In the genomic region with DNA sequence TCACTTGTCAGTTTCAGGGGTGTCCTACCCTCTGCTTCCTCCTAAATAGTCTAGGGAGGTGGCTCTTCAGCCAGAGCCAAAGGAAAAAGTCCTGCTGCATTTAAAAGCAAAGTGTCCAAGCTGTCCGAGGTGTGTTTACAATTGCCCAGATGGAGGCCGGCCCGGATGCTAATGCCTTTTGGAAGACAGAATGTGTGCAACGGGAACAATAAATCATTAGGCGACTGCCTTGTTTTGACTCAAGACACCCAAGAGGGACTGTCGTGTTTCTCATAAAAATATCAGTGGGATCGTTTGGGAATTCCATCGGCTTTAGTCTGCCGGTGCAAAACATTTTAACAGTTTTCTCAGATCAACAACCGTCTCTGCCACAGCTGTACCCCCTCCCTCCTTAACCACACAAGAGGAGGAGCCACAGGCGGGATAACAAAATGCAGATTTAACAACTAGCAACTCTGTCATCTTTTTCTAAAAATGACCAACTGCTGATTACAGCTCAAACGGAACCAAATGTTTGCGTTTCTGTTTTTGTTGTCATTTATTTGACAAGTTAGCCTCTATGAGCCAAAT, we compare ENCODE assay signal across 13 mouse cellular contexts. TPM values are rescaled to one million over a fixed set of nuclear protein-coding genes. Genes with fewer than 3 reads are reported as not detected.
DNase-seq lines count a peak whose midpoint lies in the region.
"Had no signal": no experiment of that assay in that cellular context is flagged by ENCODE, and none has a peak within 500 bp of the region (broad histone marks: within the 10 kb centered on the region; RNA-seq: fewer than 3 reads in every experiment).

No protein-coding gene starts in this region.

- DNase-seq in heart, adult 11 months = peak; percentile 82
- DNase-seq in heart, postnatal 4 days = no peak
- peak; percentile 52 for DNase-seq in thymus, postnatal 14 days
- DNase-seq in thymus, postnatal 0 days (ENCODE audit: low spot score) = no peak
- peak; percentile 37 for DNase-seq in lung, postnatal 25 days (ENCODE audit: low spot score)
- DNase-seq in thymus, postnatal 4 days = peak; percentile 37
- DNase-seq in cerebellum, postnatal 10 days = no peak
- DNase-seq in left cerebral cortex, adult 18-20 months (ENCODE audit: low spot score in 2 of 2) = no peak
- DNase-seq: adrenal gland, postnatal 36 days; cerebellum, adult 11-12 months; liver; spleen, adult 18-20 months had no signal

RNA-seq across cellular contexts. Expression of gene Cilp, which starts 26.7 kb away (rescaled TPM):
- total RNA-seq in heart, postnatal 4 days (2021) = 1 to 10 TPM; 1.4 to 1.5 TPM
- polyA plus RNA-seq in thymus, postnatal 0 days (2015; fragmentation: Nextera tagmentation; extraction: Ambion mirVana) = 0.61 and 0.77 TPM in 2 replicates
- total RNA-seq in left cerebral cortex, adult 18-20 months (2021) = not detected
- polyA plus RNA-seq: inflammation-experienced regulatory T-cells, adult 6 months had no signal

RNA-seq across cellular contexts. Expression of gene Parp16, which starts 43.1 kb away (rescaled TPM):
- total RNA-seq in heart, postnatal 4 days (2021) = 1 to 10 TPM; 3.7 to 3.8 TPM
- polyA plus RNA-seq in thymus, postnatal 0 days (2015; fragmentation: Nextera tagmentation; extraction: Ambion mirVana) = 6.0 and 7.3 TPM in 2 replicates
- total RNA-seq in left cerebral cortex, adult 18-20 months (2021) = 1 to 10 TPM; 4.0 to 4.3 TPM

RNA-seq across cellular contexts. Expression of gene Clpx, which starts 55.8 kb away (rescaled TPM):
- 10 to 100 TPM; 50.7 to 53.1 TPM for total RNA-seq in heart, postnatal 4 days (2021)
- 49.8 and 55.5 TPM in 2 replicates for polyA plus RNA-seq in thymus, postnatal 0 days (2015; fragmentation: Nextera tagmentation; extraction: Ambion mirVana)
- 10 to 100 TPM; 29.0 to 29.1 TPM for total RNA-seq in left cerebral cortex, adult 18-20 months (2021)

Comparison
In these comparisons a context has a peak if more than half of its experiments do, and no peak if none do; other contexts are left out.
1. DNase-seq: peak in heart, adult 11 months (single experiment), thymus, postnatal 14 days (single experiment), lung, postnatal 25 days (single experiment) and thymus, postnatal 4 days (single experiment); none in heart, postnatal 4 days (single experiment), thymus, postnatal 0 days (single experiment), cerebellum, postnatal 10 days (0 of 2) and left cerebral cortex, adult 18-20 months (0 of 2).